Mouse (Mus musculus) G1E (cell line): Measurements from ENCODE around the gene Pkn3.

Experiments
- CTCF ChIP-seq: IDR thresholded peaks from 2 replicates; pipeline ENCODE4 v1.5.1; 2012; ENCODE audit warnings: low read depth, low read length, inconsistent platforms, mixed read lengths
- GATA1 ChIP-seq: IDR thresholded peaks from 2 replicates; pipeline ENCODE4 v1.6.1; 2012; ENCODE audit warnings: borderline replicate concordance, low read length, inconsistent platforms, mixed read lengths
- GATA2 ChIP-seq: IDR thresholded peaks from 2 replicates; pipeline ENCODE4 v1.6.1; 2012; ENCODE audit warnings: low read depth, low read length, inconsistent platforms, borderline replicate concordance
- POLR2AphosphoS5 ChIP-seq: IDR thresholded peaks from 2 replicates; pipeline ENCODE4 v1.6.1; 2012; ENCODE audit warnings: low read depth, low read length, inconsistent platforms; ENCODE audit not compliant: insufficient replicate concordance
- TAL1 ChIP-seq: conservative IDR thresholded peaks from 2 replicates; pipeline ENCODE4 v1.6.1; 2012; ENCODE audit warnings: low read depth, low read length, inconsistent platforms, mixed read lengths

GRCm38 (mm10) chr2:30087310-30087709 is 9.8 kb downstream of the Pkn3 start:
- TF ChIP-seq CTCF (no peak), GATA2 (no peak), GATA1 (no peak), TAL1 (no peak), POLR2AphosphoS5 (no peak)
